Mouse (Mus musculus) spleen, postnatal 10 days (tissue): ENCODE data around the gene Zfp444.

Experiments used
- DNase-seq, 2 experiments: peaks; one replicate each; pipeline ENCODE4 v3.0.0; 2021 to 2022; ENCODE audit warnings: low spot score in 2 of 2

Gene Zfp444

DNA sequence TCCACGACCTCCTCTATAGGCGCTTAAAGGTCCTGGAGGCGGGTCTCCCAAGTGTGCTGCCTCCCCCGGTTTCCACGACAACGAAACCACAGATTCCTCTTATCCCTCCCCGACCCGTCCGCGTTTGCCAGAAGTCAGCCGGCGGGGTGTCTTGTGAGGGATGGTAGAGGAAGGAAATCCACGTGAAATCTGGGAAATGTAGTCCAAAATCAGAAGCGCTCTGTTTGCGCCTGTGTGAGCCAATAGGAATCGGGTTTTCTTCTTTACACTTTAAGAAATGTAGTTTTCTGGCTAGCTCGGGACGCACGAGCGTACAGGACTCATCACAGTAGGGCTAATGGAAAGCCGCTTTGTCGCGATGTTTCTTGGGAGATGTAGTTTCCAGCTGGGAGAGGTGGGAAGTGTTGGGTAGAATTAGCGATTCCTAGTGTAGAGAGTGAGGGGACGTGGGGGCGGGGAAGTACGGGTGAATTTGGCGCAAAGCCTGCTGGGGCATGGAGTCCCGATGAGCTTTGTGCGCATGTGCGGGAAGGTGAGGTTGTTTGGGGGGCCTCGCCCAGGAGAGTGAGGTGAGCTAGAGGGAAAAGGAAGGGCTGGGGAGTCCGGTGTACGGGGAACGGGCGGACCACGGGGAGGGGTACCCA lies at the start of gene Zfp444:
Zfp444 (plus strand) TSS at position 221 of the 644 bp plus-strand sequence.
- peak; percentile 83 to 95 for DNase-seq

DNA sequence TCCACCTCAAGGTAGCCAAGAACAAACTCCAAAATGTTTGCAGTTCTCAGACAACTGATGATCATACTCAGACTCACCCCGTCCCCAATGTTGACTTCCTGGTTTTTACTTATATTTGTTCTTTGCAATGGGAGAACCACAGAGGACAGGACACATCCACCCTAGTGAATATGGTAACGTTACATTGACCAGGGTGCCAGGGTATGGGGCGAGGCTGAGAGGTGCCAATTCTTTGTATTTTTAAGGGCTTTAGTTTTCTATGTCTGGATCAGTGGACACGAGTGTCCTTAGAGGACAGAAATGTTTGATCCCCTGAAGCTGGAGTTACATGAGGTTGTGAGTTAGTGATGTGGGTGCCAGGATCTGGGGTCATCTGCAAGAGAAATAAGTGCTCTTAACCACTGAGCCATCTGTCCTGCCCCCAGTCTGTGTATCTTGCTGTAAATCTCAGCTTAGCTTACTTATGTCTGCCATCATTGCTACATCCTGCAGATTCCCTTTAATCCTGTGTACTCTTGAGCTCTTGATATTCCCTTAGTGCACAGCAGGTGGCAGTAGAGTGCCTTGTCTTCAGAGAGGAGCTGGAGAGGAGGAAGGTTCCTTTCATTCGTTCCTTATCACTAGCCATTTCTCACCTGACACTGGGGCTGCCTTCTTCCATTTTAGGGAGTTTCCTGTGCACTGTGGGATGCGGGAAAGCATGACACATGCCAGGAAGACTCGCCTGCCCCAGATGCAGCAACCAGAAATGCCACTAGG lies 45.2 kb upstream of the Zfp444 start:
- DNase-seq: peak; percentile 55 to 80

- no peak for DNase-seq
These were observed 41.7 kb upstream of the Zfp444 start for GRCm38 (mm10) chr7:6130346-6130745.

DNA sequence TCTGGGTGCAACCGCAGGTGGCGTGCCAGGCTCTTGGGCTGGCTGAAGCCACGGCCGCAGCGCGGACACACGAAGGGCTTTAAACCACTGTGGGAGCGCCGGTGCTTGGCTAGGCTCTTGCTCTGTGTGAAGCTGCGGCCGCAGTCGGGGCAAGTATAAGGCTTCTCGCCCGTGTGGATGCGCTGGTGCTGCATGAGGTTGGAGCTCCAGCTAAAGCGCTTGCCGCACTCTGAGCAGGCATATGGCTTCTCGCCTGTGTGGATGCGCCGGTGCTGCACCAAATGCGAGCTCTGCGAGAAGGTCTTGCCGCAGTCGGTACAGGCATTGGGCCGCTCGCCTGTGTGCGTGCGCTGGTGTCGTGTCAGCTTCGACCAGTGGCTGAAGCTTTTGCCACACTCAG lies 39.4 kb upstream of the Zfp444 start:
- DNase-seq: no peak

- no peak for DNase-seq
These were observed 35.5 kb upstream of the Zfp444 start for GRCm38 (mm10) chr7:6136497-6136896.

DNA sequence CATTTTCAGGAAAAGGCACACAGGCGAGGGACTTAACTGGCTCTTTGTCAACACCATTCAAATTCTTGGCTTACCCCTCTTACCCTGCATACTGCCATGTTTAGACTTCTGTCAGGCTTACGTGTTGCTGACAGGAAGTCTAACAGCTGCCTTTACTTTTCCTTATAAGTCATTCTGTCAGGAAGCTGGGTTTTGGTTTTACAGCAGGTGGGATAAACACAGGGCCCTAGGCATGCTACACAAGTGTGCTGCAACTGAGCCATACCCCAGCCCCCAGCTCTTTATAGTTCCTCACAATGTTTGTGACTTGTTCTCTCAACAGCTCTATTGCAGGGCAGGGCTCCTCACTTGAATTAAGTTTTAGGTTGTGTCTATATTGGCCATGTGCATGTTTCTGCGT lies 32.7 kb upstream of the Zfp444 start:
- DNase-seq: no peak

DNA sequence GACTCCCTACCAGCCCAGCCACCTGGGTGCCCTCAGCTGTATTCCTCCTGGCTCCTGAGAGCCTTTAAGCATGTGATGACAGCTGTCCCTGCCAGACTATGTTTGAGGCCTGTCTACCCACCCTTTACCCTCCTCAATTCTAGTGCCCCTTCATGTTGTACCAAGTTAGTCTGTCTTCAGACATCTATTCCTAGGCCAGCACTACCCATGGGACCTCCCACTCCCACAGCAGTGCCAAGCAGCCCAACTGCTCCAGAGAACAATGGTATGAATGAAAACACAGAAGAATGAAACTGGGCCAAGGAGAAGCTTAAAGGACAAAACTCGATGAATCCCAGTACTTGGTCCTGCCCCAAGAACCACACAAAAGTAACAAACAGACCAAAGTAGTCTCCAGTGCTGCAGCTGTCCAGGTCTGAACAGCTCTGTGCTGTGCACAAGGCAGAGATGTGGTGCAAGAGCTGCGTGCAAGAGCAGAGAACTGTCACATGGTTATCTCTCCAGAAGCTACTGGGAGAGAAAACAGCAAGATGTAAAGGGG lies 28.0 kb upstream of the Zfp444 start:
- DNase-seq: no peak

DNA sequence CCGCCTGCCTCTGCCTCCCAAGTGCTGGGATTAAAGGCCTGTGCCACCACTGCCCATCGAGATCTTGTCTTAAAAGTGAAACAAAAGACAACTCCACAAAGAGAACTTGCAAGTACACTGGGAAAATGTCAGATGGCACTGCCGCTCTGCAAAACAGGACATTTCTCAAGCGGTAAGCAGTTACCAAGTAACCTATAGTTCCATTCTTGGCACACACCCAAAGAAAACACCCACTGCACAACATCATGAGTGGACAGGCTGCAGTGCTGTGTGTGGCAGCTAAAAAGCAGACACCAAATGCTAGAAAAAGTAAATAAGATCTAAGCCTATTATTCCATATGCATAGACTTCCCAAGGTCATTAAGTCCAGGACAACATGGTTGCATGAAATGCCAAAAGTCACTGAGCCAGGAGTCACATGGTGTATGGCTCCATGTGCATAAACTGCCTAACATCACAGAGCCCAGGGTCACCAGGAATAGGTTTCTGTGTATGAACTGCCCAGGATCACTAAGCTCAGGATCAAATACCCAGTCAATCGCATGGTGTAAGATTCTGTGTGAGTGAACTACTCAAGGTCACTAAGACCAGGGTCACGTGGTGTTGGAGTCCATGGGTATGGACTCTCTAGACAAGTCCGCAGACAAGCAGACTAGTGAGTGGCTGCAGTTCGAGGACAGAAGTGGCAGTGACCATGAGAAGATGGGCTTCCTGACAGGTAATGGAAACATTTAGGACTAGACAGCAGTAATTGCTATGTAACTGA lies 26.4 kb upstream of the Zfp444 start:
- no peak for DNase-seq

GRCm38 (mm10) chr7:6146194-6146981 lies 25.6 kb upstream of the Zfp444 start:
- DNase-seq: no peak

DNA sequence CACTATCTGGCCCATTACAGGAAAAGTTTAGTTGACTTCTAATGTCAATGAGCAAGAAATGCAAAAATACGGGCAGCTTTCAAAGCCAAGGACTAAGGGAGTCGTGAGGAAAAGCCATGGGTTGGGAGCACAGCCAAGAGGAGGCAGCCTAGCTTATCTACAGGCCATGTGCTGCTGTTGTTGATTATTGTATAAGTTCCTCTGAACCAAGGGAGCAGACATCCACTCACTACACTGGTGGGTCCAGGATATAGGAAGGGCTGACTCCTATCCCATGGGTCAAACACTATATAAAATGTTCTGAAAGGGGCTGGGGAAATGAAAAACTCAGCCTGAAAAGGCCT lies 25.1 kb upstream of the Zfp444 start:
- DNase-seq: no peak

GRCm38 (mm10) chr7:6147688-6148087 lies 24.3 kb upstream of the Zfp444 start:
- no peak for DNase-seq

DNA sequence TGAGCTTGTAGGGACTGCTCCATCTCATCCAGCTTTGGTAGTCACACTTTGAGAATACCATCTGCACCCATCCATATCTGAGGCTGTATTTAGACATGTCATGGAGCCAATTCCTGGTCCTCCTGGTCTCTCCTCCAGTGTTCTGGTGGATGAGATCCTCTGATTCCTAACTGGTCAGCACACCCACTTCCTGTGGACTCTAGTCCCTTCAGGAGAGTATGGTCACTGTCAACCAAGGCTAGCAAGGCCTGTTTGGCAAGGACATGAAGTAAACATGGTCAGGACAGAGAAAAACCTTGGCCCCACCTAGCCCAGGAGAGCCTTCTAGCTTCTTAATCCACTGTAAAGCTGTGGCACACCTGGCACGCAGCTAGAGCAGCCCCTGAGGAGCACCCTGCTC lies 20.8 kb upstream of the Zfp444 start:
- no peak for DNase-seq

- DNase-seq: no peak
These were observed 20.0 kb upstream of the Zfp444 start for GRCm38 (mm10) chr7:6152036-6152435.

DNA sequence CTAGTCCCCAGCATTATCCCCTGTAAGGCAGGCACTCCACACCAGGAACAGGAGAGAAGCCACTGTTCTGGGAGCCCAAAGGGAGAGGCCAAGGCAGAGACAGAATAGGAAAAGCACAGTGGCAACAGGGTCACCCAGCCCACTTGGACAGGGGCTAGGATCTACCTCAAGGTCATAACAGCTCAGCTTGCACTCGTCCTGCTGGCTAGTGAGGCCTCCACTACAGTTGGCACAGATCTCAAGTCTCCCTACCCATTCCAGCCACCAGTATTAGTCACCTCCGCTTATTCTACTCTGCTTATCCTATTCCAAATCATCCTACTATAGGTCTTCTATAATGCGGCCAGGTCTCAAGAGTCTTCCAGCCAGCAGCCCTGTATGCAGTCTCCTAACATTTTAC lies 18.9 kb upstream of the Zfp444 start:
- DNase-seq: no peak

- DNase-seq: no peak
These were observed 17.9 kb upstream of the Zfp444 start for GRCm38 (mm10) chr7:6154164-6154563.

DNA sequence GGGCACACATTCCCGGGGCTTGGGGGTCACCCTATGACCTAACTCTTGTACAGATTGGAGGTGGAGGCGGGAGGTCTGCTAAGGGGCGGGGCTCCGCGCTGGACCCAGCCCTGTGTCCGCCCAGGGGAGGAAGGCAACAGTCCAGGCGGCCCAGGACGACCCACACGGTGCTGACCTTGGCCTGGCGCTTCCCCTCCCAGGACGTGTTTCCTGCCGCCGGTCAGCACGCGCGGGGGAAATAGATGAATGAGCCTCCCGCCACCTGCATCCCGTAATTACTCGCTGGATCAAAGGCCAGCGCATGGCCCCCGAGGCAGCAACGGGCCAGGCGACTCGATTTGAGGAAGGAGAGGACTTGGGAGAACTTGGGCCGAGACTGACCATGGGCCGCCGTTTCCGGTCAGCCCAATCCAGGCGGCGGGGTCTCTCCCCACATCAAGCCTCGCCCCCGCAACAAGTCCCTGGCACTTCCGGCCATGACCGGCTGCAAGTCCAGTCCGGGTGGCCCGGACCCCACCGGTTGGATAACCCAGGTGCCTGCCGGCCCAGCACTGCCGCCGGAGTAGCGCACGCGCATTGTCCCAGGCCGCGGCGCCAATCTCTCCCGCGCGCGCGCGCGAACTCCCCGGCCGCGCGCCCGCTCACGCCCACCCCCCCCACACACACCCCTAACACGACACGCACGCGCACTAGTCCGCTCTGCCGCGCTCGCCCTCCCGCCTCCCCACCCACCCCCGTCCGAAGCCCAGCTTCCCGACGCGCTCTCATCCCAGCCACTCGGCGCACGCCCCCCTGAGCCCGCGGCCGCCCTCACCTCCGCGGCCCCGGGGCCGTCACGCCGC lies 16.8 kb upstream of the Zfp444 start:
- peak; percentile 55 to 85 for DNase-seq

- DNase-seq: peak; percentile 81 to 91
These were observed 16.1 kb upstream of the Zfp444 start, which contains the start of gene Zfp787 for GRCm38 (mm10) chr7:6155901-6156411. Gene Zfp787 (minus strand): TSS chr7:6155997.

GRCm38 (mm10) chr7:6156901-6157472 lies 15.0 kb upstream of the Zfp444 start:
- no peak for DNase-seq

DNA sequence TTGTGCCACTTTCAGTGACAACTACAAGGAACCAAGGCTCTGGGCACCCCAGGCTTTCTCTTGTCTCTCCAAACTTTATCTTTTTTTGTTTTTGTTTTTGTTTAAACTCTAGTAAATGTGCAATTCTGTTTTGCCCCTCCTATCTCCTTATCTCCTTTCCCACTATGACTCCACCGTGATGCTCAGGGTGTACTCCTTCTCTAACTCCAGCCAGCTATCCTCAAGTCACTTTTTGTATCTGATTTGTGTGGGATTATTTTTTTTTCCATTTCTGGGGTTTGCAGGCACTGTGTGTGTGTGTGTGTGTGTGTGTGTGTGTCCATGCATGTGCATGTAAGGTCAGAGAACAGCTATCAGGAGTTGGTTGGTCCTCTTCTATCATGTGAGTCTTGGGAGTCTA lies 14.5 kb upstream of the Zfp444 start:
- DNase-seq: no peak

DNA sequence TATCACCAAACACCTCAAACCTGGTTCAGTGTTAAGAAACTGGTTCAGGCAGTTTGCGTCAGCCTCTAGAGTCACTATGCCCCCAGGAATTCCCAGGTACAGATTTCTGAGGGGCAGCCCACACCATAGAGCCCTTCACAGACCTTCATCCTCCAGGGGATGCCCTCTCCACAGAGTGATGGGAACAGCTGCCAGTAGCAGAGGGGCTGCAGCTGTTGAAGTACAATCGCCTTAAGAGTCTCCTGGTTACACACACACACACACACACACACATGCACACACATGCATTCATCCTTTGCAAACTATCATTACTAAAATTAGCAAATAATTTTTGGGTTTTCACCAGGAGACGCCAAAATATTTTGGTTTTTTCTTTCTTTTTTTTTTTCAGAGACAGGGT lies 12.4 kb upstream of the Zfp444 start:
- no peak for DNase-seq
